Mouse (Mus musculus) layer of hippocampus, postnatal 36 days (tissue): ENCODE results near the gene Gm4553. TPM values are rescaled to one million over a fixed set of nuclear protein-coding genes. Genes with fewer than 3 reads are reported as not detected.
"Not testable (repeated sequence)": the region's sequence is repeated elsewhere in the genome, so short reads cannot be mapped to it uniquely, and the experiment has no call there.

Source experiments
- DNase-seq, 2 experiments: peaks; one replicate each; pipeline ENCODE4 v3.0.0; 2022
- total RNA-seq, 2 experiments: library from RNA; stranded (reverse); gene quantifications; 2 replicates each; pipeline ENCODE4 v1.2.3; 2021

The Gm4553 gene
- total RNA-seq, 2 experiments from 2014 or later: not detected

GRCm38 (mm10) chr7:142134206-142134995 lies 31.1 kb downstream of the Gm4553 start:
- no peak for DNase-seq

GRCm38 (mm10) chr7:142128843-142129242 lies 36.7 kb downstream of the Gm4553 start:
- DNase-seq: no peak

GRCm38 (mm10) chr7:142120629-142121028 lies 44.9 kb downstream of the Gm4553 start, which contains the start of gene Gm45618:
Gm45618 (minus strand) TSS chr7:142120729.
- DNase-seq: not testable (repeated sequence)

- DNase-seq: no peak
Observed at GRCm38 (mm10) chr7:142119632-142120031, 45.9 kb downstream of the Gm4553 start.

Other genes with a start within 250 kb of the Gm4553 start
- gene Tollip, start 247.2 kb downstream of the Gm4553 start, total RNA-seq: 100 to 1,000 TPM; 121 to 127 TPM
- gene Brsk2, start 216.0 kb downstream of the Gm4553 start, total RNA-seq: 100 to 1,000 TPM; 163 to 178 TPM
- gene Mob2, start 104.7 kb downstream of the Gm4553 start, total RNA-seq: 10 to 100 TPM; 28.4 to 29.9 TPM
- gene Dusp8, start 69.9 kb downstream of the Gm4553 start, total RNA-seq: 100 to 1,000 TPM; 123 to 125 TPM
- not detected for gene Gm45618, start 45.0 kb downstream of the Gm4553 start, total RNA-seq
- gene Gm39115, start 29.7 kb downstream of the Gm4553 start, total RNA-seq: not detected
- gene Gm45337, start 21.1 kb downstream of the Gm4553 start, total RNA-seq: not detected
- not detected for gene Gm29735, start 8.6 kb downstream of the Gm4553 start, total RNA-seq
- gene Krtap5-2, start 10.3 kb upstream of the Gm4553 start, total RNA-seq: not detected
- not detected for gene Gm10153, start 24.6 kb upstream of the Gm4553 start, total RNA-seq
- not detected for gene Krtap5-3, start 35.6 kb upstream of the Gm4553 start, total RNA-seq
- not detected for gene Gm7579, start 46.1 kb upstream of the Gm4553 start, total RNA-seq
- not detected for gene Krtap5-5, start 64.2 kb upstream of the Gm4553 start, total RNA-seq
- not detected for gene Gm40460, start 75.3 kb upstream of the Gm4553 start, total RNA-seq
- gene Gm2431, start 92.6 kb upstream of the Gm4553 start, total RNA-seq: not detected
- gene Gm4559, start 108.6 kb upstream of the Gm4553 start, total RNA-seq: not detected
- not detected for gene Krtap5-1, start 131.4 kb upstream of the Gm4553 start, total RNA-seq
- gene Krtap5-4, start 137.8 kb upstream of the Gm4553 start, total RNA-seq: not detected
- gene Ifitm10, start 208.0 kb upstream of the Gm4553 start, total RNA-seq: 10 to 100 TPM; 34.2 to 35.7 TPM
- gene Gm49369, start 216.9 kb upstream of the Gm4553 start, total RNA-seq: not detected
- gene Ctsd, start 222.3 kb upstream of the Gm4553 start, total RNA-seq: 100 to 1,000 TPM; 289 to 292 TPM